Mouse (Mus musculus): ENCODE measurements around the gene Mettl2. TPM values are rescaled to one million over a fixed set of nuclear protein-coding genes. Genes with fewer than 3 reads are reported as not detected.
A peak's percentile ranks its signal among the peaks of the same experiment; 100 is the strongest.

Mettl2 gene
- polyA plus RNA-seq, 1 experiment from 2014 or later = 51.7 TPM

DNA sequence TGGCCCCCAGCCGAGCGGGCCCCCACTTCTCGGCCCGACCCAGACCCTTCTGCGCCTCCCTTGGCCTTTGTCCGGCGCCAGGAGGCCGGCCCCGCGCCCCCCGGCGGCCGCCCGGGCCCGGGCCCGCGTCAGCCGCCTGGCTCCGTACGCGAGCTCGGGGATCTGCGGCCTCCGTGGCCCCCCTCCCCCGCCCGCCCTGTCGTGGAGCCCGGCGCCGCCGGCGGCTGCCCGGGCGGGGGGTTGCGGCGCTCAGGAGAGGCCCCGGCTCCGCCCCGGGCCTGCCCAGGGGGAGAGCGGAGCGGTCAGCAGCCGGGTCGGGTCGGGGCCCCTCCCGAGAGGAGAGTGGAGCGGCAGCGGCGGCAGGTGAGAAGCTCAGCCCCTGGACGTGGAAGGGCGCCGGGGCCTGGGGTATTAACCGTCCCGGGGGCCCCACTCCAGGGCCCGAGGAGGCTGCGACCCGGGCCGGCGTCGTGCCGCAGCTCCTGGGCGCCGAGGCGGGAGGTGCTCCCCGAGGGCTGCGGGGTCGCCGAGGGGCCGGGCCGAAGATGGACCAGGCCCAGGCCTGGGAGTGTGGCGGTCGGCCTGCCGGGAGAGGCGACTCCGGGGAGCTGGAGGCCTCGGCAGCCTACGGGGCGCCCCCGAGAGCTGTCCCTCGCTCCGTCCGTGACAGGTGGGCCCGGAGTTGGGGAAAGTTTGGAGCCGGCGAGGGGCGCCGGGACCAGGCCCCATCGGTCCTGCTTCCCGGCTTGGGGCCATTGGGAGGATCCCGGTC lies 55.6 kb downstream of the Mettl2 start:
- Histone ChIP-seq H3K9me3 (no peaks in the 10 kb centered on the region), H3K36me3 (peaks cover 33% of the 10 kb centered on the region), H3K4me3 (peak overlapping the region; percentile 95), H3K4me2 (replicated peaks) (peak overlapping the region; percentile 73), H3K9ac (peak overlapping the region; percentile 99), H3K27ac (peak overlapping the region; percentile 93), H3K27me3 (no peaks in the 10 kb centered on the region), H3K4me1 (peaks cover 18% of the 10 kb centered on the region)
- peak; percentile 41; the same call in 1 of the 2 replicates for ATAC-seq (ENCODE audit: low FRiP score, low read depth)
- under 1% methylated on average over 63 of the region's 89 CpGs for WGBS

DNA sequence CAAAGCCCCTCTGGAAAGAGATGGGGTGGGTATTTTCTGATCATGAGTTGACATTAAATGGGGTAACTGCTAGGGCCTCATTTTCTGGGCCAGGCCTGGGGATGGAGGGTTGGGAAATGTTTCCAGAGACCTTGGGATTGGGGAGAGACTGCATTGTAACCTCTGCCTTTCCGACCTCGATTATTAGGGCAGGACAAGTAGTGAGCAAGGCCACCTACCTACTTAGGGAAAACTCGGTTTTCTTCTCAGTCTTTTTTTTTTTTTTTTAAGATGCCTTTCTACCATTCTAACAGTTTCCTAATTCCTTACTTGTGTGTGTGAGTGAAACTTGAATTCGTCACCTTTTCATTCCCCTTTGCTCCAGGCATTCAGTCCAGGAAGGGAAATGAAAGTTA lies 56.2 kb downstream of the Mettl2 start:
- Histone ChIP-seq H3K4me2 (replicated peaks) (peak overlapping the region; percentile 73), H3K27me3 (no peaks in the 10 kb centered on the region), H3K36me3 (peaks cover 33% of the 10 kb centered on the region), H3K4me1 (peaks cover 18% of the 10 kb centered on the region), H3K9ac (peak overlapping the region; percentile 99), H3K27ac (peak overlapping the region; percentile 93), H3K9me3 (no peaks in the 10 kb centered on the region), H3K4me3 (peak overlapping the region; percentile 95)
- no peak for ATAC-seq (ENCODE audit: low FRiP score, low read depth)
- WGBS = 9% methylated on average over 4 of the region's 4 CpGs

DNA sequence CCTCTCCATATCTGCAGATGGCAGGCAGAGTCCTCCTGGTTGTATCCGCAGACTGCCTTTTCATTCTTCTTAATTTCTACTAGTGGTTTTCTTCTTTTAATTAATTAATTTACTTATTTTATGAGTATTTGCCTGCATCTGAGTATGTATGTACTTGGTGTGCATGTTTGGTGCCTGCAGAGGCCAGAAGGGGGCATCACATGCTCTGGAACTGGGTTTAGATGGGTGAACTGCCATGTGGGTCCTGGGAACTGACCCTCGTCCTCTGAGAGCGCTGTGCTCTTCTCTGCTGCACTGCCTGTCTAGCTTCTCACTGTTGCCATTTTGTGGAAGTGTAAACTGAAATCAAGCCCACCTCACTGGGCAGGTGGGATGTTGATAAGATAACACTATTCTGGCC lies 58.5 kb downstream of the Mettl2 start:
- H3K4me3 ChIP-seq = no peak overlapping the region
- peaks cover 31% of the 10 kb centered on the region for H3K36me3 ChIP-seq
- WGBS = 94% methylated on average over 3 of the region's 3 CpGs
- peaks cover 12% of the 10 kb centered on the region for H3K4me1 ChIP-seq
- no peak overlapping the region for H3K27ac ChIP-seq
- ATAC-seq (ENCODE audit: low FRiP score, low read depth) = no peak
- no peak overlapping the region for H3K4me2 ChIP-seq (replicated peaks)
- H3K9me3 ChIP-seq = no peaks in the 10 kb centered on the region
- no peaks in the 10 kb centered on the region for H3K27me3 ChIP-seq
- H3K9ac ChIP-seq = no peak overlapping the region

Other genes starting within 250 kb of the Mettl2 start
- 0.57 TPM in 1 of 2 replicates, not detected in the other for gene Efcab3, start 62.8 kb upstream of the Mettl2 start, polyA plus RNA-seq (2015; fragmentation: Nextera tagmentation; extraction: Ambion mirVana)
- gene Gm10842, start 20.5 kb downstream of the Mettl2 start, polyA plus RNA-seq (2015; fragmentation: Nextera tagmentation; extraction: Ambion mirVana) = not detected in 2 replicates
- gene Tlk2, start 52.4 kb downstream of the Mettl2 start, polyA plus RNA-seq (2015; fragmentation: Nextera tagmentation; extraction: Ambion mirVana) = 21.5 and 23.7 TPM in 2 replicates
- 28.6 and 32.8 TPM in 2 replicates for gene Mrc2, start 166.2 kb downstream of the Mettl2 start, polyA plus RNA-seq (2015; fragmentation: Nextera tagmentation; extraction: Ambion mirVana)

Data from limb, embryonic 13.5 days (tissue).